26 mouse cellular contexts compared by ENCODE assay signal in genomic region chr10:27500863-27501262, GRCm38 (mm10).
A peak's percentile ranks its signal among the peaks of the same experiment; 100 is the strongest.
DNase-seq lines count a peak whose midpoint lies in the region; ATAC-seq and TF ChIP-seq lines count a peak whose summit lies in the region.
"Had no signal": no experiment of that assay in that cellular context is flagged by ENCODE, and none has a peak within 500 bp of the region (broad histone marks: within the 10 kb centered on the region; RNA-seq: fewer than 3 reads in every experiment).

No protein-coding gene starts in this region.

- no peak overlapping the region for H3K9ac ChIP-seq in hindbrain, embryonic 16.5 days (ENCODE audit: low read depth, low read length)
- H3K9ac ChIP-seq in hindbrain, embryonic 11.5 days (ENCODE audit: low read depth, low read length): no peak overlapping the region
- H3K9ac ChIP-seq: heart, embryonic 13.5 days; limb, embryonic 12.5 days; lung, embryonic 15.5 days; neural tube, embryonic 15.5 days; stomach, embryonic 15.5 days had no signal

- H3K27me3 ChIP-seq in hindbrain, embryonic 16.5 days (replicated peaks; ENCODE audit: control insufficient read depth, insufficient read depth, low read length): no peaks in the 10 kb centered on the region
- H3K27me3 ChIP-seq in hindbrain, embryonic 11.5 days (ENCODE audit: control insufficient read depth, insufficient read depth, low read length): no peaks in the 10 kb centered on the region
- no peaks in the 10 kb centered on the region for H3K27me3 ChIP-seq in myocyte (ENCODE audit: control insufficient read depth, insufficient read depth, insufficient read length)
- H3K27me3 ChIP-seq: CH12.LX; heart, embryonic 13.5 days; limb, embryonic 12.5 days; lung, embryonic 15.5 days; neural tube, embryonic 15.5 days; stomach, embryonic 15.5 days had no signal

- no peak overlapping the region for H3ac ChIP-seq in myocyte (ENCODE audit: control insufficient read depth, insufficient read length)

- H3K4me1 ChIP-seq in hindbrain, embryonic 16.5 days (ENCODE audit: control insufficient read depth, insufficient read depth, low read depth, low read length): no peaks in the 10 kb centered on the region
- no peaks in the 10 kb centered on the region for H3K4me1 ChIP-seq in hindbrain, embryonic 11.5 days (replicated peaks; ENCODE audit: control insufficient read depth, insufficient read depth, low read length)
- H3K4me1 ChIP-seq: heart, embryonic 13.5 days; lung, embryonic 15.5 days; midbrain, embryonic 10.5 days; neural tube, embryonic 15.5 days; stomach, embryonic 15.5 days had no signal

- H3K4me2 ChIP-seq in hindbrain, embryonic 16.5 days (ENCODE audit: low read length): no peak overlapping the region
- H3K4me2 ChIP-seq in hindbrain, embryonic 11.5 days (replicated peaks; ENCODE audit: low read depth, low read length): no peak overlapping the region
- peak overlapping the region; percentile 37 for H3K4me2 ChIP-seq in myocyte (ENCODE audit: low read depth)
- H3K4me2 ChIP-seq: heart, embryonic 13.5 days; limb, embryonic 12.5 days; liver, embryonic 11.5 days; lung, embryonic 15.5 days; neural tube, embryonic 15.5 days; stomach, embryonic 15.5 days had no signal

- 76% methylated on average over 3 of the region's 3 CpGs for WGBS in hindbrain, embryonic 16.5 days
- 96% methylated on average over 3 of the region's 3 CpGs for WGBS in hindbrain, embryonic 11.5 days

- DNase-seq in hindbrain, embryonic 11.5 days (ENCODE audit: low spot score): no peak
- peak; percentile 2 for DNase-seq in left cerebral cortex, postnatal 4 days
- no peak for DNase-seq in left cerebral cortex, adult 9 months (ENCODE audit: low spot score in 2 of 2)
- peak; percentile 61 for DNase-seq in NIH3T3 (ENCODE audit: low read depth)
- DNase-seq: adrenal gland, postnatal 10 days; cerebellum, adult 11 months; cerebellum, adult 9-11 months; heart, postnatal 10 days; kidney, adult 8-10 months; kidney, postnatal 4 days; retina, postnatal 1 day; right cerebral cortex, postnatal 25 days had no signal

- no peak overlapping the region for H3K4me3 ChIP-seq in hindbrain, embryonic 16.5 days (ENCODE audit: low read length)
- no peak overlapping the region for H3K4me3 ChIP-seq in hindbrain, embryonic 11.5 days (ENCODE audit: low read depth, low read length)
- H3K4me3 ChIP-seq in myocyte: no peak overlapping the region
- H3K4me3 ChIP-seq: heart, embryonic 13.5 days; limb, embryonic 12.5 days; lung, embryonic 15.5 days; midbrain, embryonic 10.5 days; neural tube, embryonic 15.5 days; stomach, embryonic 15.5 days had no signal

- intact Hi-C loops in left cerebral cortex, postnatal 4 days (cut with DNase I): loop anchor here (10.0 kb wide), 1 partner anchor 564 kb away; no protein-coding TSS in a partner anchor

- no peaks in the 10 kb centered on the region for H3K36me3 ChIP-seq in hindbrain, embryonic 16.5 days (ENCODE audit: control insufficient read depth, insufficient read depth, low read length)
- H3K36me3 ChIP-seq in hindbrain, embryonic 11.5 days (ENCODE audit: control insufficient read depth, insufficient read depth, low read length): no peaks in the 10 kb centered on the region
- no peaks in the 10 kb centered on the region for H3K36me3 ChIP-seq in myocyte (ENCODE audit: control insufficient read depth, insufficient read depth)
- H3K36me3 ChIP-seq: heart, embryonic 13.5 days; limb, embryonic 12.5 days; lung, embryonic 15.5 days; midbrain, embryonic 10.5 days; neural tube, embryonic 15.5 days; stomach, embryonic 15.5 days had no signal

- H3K9me3 ChIP-seq in hindbrain, embryonic 16.5 days (ENCODE audit: control insufficient read depth, low read length): no peaks in the 10 kb centered on the region
- H3K9me3 ChIP-seq in hindbrain, embryonic 11.5 days (ENCODE audit: control insufficient read depth, low read length): no peaks in the 10 kb centered on the region
- H3K9me3 ChIP-seq: heart, embryonic 13.5 days; limb, embryonic 12.5 days; lung, embryonic 15.5 days; midbrain, embryonic 10.5 days; neural tube, embryonic 15.5 days; stomach, embryonic 15.5 days had no signal

- ATAC-seq in hindbrain, embryonic 16.5 days: peak; percentile 37; the same call in 1 of the 2 replicates
- no peak for ATAC-seq in hindbrain, embryonic 11.5 days (ENCODE audit: low FRiP score)
- ATAC-seq: forebrain, embryonic 14.5 days; intestine, embryonic 16.5 days; midbrain, embryonic 16.5 days had no signal

- no peak for TF ChIP-seq POLR2A in myocyte (IDR thresholded peaks at IDR 0.05; ENCODE audit: insufficient read length, low read depth)

- no peaks in the 10 kb centered on the region for H3K79me2 ChIP-seq in myocyte (ENCODE audit: control insufficient read depth, insufficient read depth)

- H3K27ac ChIP-seq in hindbrain, embryonic 16.5 days (ENCODE audit: low read depth, low read length): no peak overlapping the region
- H3K27ac ChIP-seq in hindbrain, embryonic 11.5 days (ENCODE audit: low read depth, low read length): no peak overlapping the region
- H3K27ac ChIP-seq: heart, embryonic 13.5 days; kidney, postnatal 0 days; limb, embryonic 12.5 days; lung, embryonic 15.5 days; midbrain, embryonic 10.5 days; neural tube, embryonic 15.5 days; stomach, embryonic 15.5 days had no signal

TF ChIP-seq in myocyte, 11 proteins besides CTCF, POLR2A, EP300 and RAD21:
- TF ChIP-seq USF1 (IDR thresholded peaks at IDR 0.05; ENCODE audit: low read depth) (no peak), TCF12 (IDR thresholded peaks at IDR 0.05; ENCODE audit: insufficient read depth, poor library complexity, severe bottlenecking) (peak; percentile 86), SRF (IDR thresholded peaks at IDR 0.05; ENCODE audit: control insufficient read depth, insufficient read length, low read depth) (no peak), POLR2AphosphoS2 (IDR thresholded peaks at IDR 0.05; ENCODE audit: insufficient read length, low read depth) (no peak), TCF3 (IDR thresholded peaks at IDR 0.05; ENCODE audit: insufficient read length, low read depth) (peak; percentile 79), CEBPB (IDR thresholded peaks at IDR 0.05; ENCODE audit: insufficient read depth, poor library complexity, severe bottlenecking) (0 out of 2 replicates have a peak, but pooled peaks have one; percentile 55), E2F4 (IDR thresholded peaks at IDR 0.05; ENCODE audit: insufficient read depth) (no peak), MAX (IDR thresholded peaks at IDR 0.05; ENCODE audit: low read depth) (no peak), MYOD1 (IDR thresholded peaks at IDR 0.05; ENCODE audit: control insufficient read depth in 1 of 3, insufficient read length in 2 of 3, low read depth in 2 of 3) (peak; percentile 39 to 93 (median 89)), REST (IDR thresholded peaks at IDR 0.05; ENCODE audit: insufficient read depth, insufficient read length) (no peak), MYOG (IDR thresholded peaks at IDR 0.05; ENCODE audit: control insufficient read depth in 1 of 3, insufficient read depth in 1 of 3, insufficient read length in 2 of 3, low read depth in 2 of 3) (peak in 2 of 3 experiments; percentile 51 to 78)

Comparison
In these comparisons a context has a peak if more than half of its experiments do, and no peak if none do; other contexts are left out.
1. DNase-seq: peak in left cerebral cortex, postnatal 4 days (single experiment) and NIH3T3 (single experiment); none in hindbrain, embryonic 11.5 days (single experiment) and left cerebral cortex, adult 9 months (0 of 2).